Mouse (Mus musculus): ENCODE measurements around the gene Secisbp2.
"Not testable (repeated sequence)": the region's sequence is repeated elsewhere in the genome, so short reads cannot be mapped to it uniquely, and the experiment has no call there.

Gene Secisbp2

DNA sequence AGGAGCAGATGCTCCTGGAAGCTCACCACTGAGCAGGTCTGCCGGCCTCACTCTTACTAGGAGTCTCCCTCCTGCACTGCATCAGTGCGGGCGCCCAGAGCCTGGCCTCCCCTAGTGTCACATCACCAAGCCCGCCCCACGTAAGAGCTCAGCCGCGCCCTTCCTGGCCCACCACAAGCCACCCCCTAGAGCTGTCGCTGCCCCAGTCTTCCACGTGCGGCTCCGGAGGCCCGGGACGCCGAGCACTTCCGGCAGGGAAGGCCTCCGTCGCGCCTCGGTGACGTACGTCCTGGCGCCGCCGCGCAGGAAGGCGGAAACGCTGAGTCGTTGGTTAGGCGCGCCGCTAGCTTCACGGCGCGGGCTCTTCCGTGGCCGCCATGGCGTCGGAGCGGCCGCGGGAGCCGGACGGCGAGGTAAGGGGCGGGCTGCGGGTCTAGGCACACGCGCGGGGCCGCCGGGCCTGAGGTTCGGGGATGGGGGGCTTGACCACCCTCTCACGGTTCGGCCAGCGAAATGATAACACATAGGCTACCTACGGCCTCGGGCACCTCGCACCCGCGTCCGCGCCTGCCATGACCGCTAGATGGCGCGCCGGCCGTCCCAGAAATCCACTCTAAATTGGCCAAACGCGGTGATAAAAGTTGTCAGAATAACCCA is at the start of gene Secisbp2:
Secisbp2 (plus strand) TSS at position 290 of the 657 bp plus-strand sequence.
- peak; percentile 80 for DNase-seq (ENCODE audit: low read depth, low spot score)

DNA sequence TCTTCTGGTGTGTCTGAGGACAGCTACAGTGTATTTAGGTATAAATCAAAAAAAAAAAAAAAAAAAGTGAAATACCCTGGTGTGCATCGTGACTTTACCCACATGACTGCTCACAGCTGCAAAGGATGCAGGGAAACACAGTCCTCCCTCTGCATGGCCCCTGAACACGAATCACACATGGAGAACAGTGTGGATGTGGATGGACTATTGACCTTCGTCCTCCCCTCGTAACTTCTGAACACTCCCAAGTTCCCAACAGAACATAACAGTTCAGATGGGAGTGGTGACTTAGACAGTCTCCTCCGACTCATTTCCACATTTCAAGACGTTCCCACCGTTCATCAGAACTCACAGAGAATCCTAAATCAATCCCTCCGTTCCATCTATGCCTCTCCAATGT is 48.7 kb upstream of the Secisbp2 start:
- no peak for DNase-seq (ENCODE audit: low read depth, low spot score)

DNA sequence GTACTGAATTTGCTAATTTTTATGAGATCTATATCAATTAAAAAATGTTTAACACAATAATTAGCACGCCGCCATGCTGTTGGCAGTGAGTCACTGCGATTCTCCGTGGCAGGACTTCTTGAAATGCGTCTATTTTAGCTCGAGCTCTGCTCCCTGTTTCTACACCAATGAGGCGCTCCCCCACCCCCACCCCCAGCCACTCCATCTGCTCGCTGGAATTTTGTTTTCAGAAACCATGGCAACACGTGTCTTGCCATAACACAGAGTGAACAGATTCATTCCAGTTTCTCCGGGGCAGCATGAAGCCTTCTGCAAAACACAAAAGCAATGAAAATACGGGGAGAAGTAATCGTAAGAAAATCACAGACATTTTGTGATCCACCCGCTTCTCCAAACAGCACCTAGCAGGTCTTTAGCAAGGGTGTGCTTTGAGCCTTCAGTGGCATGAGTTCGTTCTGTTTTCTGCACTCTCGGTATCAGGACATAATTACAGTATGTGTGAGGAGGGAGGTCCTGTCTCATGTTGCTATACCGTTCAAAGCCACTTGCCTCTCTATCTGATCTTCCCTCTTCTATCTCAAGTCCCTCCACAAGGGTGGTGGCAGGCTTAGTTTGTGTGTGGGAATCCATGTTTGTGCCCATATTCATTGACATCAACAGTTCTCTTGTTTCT is 48.1 kb upstream of the Secisbp2 start:
- DNase-seq (ENCODE audit: low read depth, low spot score), result no peak

DNA sequence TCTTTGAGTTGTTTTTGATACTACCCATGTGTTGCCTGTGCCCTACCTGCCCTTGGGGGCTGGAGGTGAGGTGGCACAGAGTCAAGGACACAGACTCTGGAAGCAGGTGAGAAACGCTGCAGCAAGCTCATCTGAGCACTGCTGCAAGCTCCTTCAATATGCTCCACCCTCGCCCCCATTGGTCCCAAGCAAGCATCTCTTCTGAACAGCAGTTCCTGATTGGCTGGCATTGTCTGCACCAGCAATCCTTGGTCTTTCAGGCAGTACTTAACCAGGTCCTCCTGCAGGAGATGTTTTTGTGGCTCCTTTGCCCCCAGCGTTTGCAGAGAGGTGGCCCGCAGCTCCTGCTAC is 47.6 kb upstream of the Secisbp2 start:
- DNase-seq (ENCODE audit: low read depth, low spot score), result no peak

DNA sequence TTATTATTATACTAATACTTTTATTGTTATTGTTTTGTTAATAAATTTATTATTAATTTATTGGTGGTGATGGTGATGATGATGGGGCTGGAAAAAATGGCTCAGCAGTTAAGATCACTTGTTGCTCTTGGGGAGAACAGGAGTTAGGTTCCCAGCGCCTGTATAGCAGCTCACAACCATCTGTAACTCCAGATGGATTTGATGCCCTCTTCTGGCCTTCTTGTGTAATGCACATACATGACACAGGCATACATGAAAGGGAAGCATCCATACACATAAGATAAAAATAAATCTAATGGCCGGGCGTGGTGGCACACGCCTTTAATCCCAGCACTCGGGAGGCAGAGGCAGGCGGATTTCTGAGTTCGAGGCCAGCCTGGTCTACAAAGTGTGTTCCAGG is 42.3 kb upstream of the Secisbp2 start:
- no peak for DNase-seq (ENCODE audit: low read depth, low spot score)

DNA sequence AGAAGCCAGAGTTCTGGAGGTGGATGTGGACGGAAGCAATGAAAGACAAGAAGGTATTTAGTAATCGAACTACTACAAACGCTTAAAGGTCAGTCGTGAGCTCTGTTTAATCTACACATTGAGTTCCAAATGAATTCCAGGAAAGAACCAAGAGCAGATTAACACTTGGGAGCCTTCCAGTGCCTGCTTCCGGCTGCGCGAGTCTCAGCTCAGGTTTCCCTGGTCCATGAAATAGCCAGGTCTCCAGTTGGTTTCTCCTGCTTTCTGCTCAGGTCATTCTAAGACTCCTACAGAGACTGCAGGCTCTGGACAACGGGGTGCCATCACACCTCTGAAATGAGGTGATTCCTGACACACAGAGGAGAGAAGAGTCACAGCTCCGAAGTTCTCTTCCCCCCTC is 40.4 kb upstream of the Secisbp2 start:
- no peak for DNase-seq (ENCODE audit: low read depth, low spot score)

DNA sequence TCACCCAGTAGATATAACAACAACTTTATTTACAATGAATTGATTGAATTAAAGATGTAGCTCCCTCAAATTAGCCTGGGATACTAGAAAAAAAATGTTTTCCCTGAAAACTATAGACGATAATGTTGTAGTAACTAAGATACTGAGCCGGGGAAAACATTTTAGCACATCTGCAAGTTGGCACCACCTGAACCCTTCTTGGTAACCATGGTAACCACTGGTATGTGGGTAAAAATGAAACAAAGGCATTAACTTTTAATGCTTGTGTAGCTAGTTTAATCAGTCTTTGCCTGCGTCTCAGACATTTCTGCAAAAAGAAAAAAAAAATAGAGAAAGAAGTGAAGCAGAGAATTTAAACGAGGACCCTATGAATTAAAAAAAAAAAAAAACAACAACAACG is 40.0 kb upstream of the Secisbp2 start:
- no peak for DNase-seq (ENCODE audit: low read depth, low spot score)

DNA sequence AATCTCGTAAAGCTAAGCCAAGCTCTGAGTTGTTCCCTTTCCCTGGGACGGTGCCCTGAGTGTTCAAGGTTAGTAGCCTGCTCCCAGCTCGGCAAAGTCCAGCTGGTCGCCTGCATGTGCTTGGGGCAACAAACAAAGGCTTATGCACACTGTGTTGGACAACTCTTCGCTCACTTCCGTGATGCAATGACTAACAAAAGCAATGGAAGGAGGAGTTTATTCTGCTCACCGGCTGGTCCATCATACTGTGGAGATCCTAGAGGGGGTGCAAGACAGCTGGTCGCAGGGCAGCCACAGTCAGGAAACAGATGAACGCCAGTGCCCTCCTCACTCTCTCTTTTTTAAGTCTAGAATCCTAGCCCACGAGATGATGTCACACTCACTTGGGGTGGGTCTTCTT is 35.7 kb upstream of the Secisbp2 start:
- DNase-seq (ENCODE audit: low read depth, low spot score), result no peak

DNA sequence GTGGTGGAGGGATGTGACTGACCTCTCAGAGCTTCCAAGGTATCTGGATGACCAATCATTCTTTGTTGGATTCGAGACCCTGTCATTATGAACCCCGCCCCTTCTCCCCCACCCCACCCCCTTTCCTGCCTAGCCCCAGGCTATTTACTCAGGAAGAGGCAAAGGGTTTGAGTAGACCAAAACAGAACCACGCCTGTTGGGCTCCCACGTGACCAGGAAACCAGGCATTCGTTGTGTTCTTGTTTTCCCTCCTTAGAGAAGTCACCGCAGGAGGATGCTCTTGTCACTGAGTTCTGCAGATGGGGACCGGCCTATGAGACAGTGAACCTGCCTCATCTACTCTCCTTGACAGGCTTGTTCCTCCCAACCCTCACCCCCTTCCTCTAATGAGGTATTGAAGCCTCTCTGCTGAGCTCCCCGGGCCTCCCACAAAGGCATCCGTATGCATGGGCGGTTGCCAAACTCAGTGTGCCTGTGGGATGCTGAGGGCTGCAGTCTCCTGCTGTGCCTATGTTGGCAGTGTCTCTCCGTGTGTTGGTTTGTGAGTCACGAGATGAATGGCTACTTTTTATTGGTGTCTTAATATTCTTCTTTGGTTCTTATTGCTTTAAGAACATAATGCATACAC is 35.0 kb upstream of the Secisbp2 start:
- no peak for DNase-seq (ENCODE audit: low read depth, low spot score)

DNA sequence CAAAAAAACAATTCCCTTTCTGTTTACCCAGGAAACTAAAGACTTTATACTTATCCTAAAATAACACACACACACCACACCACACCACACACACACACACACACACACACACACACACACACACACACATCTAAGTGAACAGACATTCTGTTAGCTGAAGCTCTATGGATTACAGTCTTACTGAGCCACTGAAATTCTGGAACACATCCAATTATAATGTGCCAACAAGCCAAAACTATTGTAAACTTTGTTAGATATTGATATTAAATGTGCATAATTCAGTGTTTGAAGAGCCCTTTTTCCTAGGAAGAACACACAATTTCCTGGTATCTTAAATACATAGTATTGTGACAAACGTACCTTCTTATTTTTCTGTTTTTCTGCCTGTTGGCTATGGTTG is 34.2 kb upstream of the Secisbp2 start:
- no peak for DNase-seq (ENCODE audit: low read depth, low spot score)

DNA sequence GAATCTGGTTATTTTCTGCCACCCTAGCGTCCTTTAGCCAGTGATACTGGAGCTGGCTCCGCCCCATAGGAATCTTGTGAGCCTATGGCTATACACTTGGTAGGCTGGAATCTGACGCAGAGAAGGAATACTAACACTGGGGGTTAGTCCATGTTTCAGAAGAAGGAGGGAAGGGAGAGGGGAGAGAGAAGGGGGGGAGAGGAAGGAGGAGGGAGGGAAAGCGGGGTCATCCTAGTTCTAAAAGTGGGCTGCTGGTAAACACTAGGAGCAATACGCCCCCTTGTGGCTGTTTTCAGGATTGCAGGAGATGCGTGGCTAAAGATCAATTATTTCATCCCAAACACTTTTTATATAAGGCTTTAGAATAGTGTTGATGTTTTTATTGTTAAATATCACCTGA is 33.6 kb upstream of the Secisbp2 start:
- peak; percentile 35 for DNase-seq (ENCODE audit: low read depth, low spot score)

DNA sequence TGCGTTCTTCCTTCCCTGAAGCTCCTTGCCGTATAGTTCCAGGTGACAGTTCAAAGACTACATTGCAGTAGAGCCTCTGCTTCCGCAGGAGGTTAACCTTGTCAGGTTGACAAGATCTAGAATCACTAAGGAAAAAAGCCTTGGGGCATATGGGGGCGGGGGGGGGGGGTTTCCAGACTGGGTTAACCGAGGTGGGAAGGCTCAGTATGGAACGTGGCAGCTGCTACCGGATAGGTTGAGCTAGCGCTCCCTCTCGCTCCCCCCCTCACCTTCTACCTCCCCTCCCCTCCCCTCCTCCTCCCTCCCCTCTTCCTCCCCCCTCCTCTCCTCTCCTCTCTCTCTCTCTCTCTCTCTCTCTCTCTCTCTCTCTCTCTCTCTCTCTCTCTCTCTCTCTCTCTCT is 32.9 kb upstream of the Secisbp2 start:
- no peak for DNase-seq (ENCODE audit: low read depth, low spot score)

DNA sequence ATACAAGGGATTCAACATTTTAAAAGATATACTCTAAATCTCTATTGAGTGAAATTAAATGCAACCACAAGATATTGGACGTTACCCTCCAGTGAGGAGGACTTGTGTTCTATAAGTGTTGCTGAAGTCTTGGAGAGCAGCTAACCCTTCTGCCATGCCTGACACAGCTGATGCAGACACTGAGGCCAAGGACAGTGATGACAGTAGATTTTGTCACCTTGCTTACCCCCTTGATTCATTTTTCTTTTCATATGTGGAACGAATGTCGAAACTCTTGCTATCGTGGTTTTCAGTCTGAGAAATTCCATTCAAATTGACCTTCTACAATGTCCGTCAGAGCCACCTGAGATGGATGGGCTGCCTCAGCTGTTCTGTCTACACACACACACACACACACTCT is 28.9 kb upstream of the Secisbp2 start:
- no peak for DNase-seq (ENCODE audit: low read depth, low spot score)

DNA sequence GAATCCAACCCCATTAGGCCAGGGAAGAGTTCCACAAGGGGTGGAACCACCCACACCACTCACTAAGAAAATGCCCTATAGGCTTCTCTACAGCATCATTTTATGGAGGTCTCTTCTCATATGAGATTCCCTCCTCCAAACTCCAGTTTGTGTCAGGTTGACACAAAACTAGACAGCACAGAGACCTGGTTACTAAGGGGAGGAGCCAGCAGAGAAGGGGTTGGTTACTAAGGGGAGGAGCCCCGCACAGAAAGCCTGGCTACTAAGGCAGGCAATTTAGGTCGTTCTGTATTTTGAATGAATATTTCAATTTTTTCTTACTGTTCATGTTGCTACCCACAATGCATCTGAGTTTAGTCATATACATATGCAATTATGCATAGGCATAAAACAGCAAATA is 27.8 kb upstream of the Secisbp2 start:
- no peak for DNase-seq (ENCODE audit: low read depth, low spot score)

DNA sequence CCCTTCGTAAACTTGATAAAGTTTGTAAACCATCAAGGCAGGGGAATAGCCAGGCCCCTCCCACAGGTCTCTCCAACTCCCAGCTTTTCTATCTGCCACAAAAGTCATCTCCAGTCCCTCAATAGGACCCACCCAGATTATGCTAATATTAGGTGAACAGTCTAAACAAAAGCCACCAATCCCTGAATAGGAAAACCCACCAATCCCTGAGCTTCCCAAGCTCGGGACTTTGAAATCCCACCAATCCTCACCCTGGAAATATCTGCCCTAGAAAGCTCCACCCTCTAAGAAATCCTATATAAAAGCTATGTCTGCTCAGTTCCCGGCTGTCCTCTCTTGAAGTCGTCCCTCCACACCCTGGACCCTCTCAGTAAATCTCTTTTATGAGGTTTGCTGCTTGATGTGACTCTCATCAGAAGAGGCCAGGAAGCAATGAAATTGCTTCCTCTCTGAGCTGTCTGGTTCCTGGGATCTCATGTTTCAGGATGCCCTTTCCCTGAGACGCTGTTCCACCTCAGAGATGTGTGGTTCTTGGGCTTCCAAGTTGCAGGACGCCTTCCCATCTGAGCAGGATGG is 23.1 kb upstream of the Secisbp2 start:
- no peak for DNase-seq (ENCODE audit: low read depth, low spot score)

DNA sequence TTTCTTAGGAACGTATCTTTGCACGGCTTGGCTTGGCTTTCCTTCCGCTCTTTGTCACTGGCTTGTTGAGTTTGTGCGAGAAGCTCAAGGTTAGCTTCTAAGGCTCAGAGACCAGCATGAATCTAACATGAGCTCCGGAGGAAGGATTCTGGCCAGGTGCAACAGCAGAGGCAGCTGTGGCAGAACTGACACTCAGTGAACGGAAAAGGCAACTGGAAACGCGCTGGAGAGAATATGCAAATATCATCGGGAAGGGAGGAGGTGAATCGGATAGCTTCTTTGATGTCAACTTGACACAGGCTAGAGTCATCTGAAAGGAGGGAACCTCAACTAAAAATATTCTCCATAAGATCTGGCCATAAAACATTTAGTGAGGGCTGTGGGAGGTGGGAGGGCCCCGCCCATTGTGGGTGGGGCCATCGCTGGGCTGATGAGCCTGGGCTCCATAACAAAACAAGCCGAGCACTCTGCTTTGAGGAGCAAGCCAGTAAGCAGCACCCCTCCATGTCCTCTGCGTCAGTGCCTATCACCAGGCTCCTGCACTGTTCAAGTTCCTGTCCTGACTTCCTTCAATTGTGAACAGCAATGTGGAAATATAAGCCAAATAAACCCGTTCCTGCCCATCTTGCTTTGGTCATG is 20.0 kb upstream of the Secisbp2 start:
- DNase-seq (ENCODE audit: low read depth, low spot score), result no peak

DNA sequence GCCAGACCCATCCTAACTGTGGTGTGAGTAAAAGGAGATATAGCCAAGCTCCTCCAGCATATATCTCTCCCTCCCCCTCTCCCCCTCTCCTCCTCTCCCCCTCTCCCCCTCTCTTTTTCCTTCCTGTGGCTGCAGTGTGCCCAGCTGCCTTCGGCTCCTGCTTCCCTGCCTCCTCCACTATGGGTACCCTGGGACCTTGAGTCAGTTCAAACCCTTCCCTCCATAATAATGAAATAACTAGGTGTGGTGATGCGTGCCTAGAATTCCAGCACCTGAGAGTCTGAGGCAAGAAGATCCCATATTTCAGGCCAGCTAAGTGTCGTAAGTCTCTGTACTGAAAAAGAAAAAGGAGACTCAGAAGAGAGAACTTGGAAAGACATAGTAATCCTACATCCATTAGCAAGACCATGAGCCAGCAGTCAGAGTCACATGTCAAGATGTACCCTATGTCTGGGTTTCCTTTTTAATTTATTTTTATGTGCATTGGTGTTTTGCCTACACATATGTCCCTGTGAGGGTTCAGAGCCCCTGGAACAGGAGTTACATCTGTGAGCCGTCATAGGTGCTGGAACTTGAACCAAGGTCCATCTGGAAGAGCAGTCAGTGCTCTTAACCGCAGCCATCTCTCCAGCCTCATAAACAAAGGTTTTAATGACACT is 18.8 kb upstream of the Secisbp2 start:
- DNase-seq (ENCODE audit: low read depth, low spot score), result no peak

DNA sequence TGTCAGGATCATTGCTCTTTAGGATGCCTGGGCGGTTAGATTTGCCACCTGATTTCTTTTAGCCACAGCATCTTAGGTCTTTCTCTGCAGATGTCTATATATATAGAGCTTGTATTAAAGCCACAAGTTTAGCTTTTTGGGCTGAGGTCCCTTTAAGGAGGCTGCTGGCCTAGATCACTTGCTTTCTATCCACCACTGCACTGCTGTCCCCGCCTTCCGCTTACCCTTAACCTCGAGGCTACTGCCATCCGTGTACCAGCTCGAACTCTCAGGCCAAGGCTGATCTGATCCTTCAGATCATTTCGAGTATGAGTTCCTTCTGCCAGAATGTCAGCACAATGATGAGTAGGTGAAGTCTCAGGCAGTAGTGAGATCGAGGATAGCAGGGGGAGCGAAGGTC is 16.1 kb upstream of the Secisbp2 start:
- not testable (repeated sequence) for DNase-seq (ENCODE audit: low read depth, low spot score)

DNA sequence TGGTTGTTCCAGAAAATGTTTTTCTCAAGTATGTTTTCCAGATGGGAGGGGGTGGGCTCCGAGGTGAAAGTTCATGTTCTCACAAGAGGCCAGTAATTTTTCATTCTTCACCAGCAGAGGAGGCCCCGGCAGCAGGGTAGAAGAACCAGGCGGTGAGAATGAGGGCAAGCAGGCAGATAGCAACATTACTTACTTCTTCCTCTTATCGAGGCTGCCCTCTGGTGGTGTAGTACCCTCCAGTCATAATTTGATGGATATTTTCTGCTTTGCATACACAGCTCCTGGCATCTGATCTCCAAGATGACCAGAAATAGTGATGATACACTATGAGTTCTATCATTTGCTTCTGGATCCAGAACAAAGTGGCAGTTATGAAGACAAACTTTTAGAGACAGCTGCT is 12.5 kb upstream of the Secisbp2 start:
- DNase-seq (ENCODE audit: low read depth, low spot score), result no peak

DNA sequence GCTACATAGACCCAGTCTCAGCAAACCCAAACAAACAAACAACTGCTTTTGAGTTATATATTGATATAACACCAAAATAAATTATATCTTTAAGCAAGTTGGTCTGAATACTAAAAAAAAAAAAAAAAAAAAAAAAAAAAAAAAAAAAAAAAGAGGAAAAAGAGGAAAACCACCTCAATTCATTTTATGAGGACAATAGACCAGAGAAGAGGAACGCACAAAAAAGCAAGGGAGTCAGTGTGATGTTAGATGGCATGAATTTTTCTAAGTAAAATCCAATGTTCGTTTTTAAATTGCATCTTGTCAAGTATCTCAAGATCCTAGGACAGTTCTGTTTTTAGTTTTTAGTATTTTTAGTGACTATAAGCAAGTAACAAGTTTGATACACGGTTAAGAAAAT is 10.1 kb upstream of the Secisbp2 start:
- DNase-seq (ENCODE audit: low read depth, low spot score), result no peak

DNA sequence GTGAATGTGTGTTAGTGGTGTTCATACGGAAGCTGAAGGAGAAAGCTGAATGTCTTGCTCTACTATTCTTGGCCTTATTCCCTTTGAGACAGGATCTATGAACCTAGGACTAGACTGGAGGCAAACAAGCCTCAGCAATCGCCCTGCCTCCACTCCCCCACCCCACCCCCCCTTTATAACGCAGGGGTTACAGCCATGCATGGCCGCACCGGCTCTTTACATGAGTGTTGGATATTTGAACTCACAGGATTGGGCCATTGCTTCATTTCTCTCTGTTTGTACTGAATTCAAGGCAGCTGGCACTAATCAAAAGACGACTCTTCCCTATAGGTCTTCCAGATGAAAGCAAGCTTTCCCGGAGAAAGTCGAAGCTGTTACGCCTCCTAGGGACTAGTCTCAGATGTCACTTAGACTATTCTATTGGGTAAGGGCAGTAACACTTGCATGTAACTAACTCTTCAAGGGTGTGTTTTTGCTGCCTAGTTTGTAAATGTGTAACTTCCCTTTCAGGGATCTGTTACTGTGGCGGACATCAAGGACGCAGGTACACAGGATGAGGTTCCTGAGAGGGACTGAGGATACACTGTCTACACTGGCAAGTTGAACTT is 9.2 kb upstream of the Secisbp2 start:
- DNase-seq (ENCODE audit: low read depth, low spot score), result no peak
